17 mouse cellular contexts compared by ENCODE assay signal in genomic region chr2:85001497-85001896, GRCm38 (mm10). TPM values are rescaled to one million over a fixed set of nuclear protein-coding genes. Genes with fewer than 3 reads are reported as not detected.
DNase-seq lines count a peak whose midpoint lies in the region; ATAC-seq and TF ChIP-seq lines count a peak whose summit lies in the region.
"Had no signal": no experiment of that assay in that cellular context is flagged by ENCODE, and none has a peak within 500 bp of the region (broad histone marks: within the 10 kb centered on the region; RNA-seq: fewer than 3 reads in every experiment).

No protein-coding gene starts in this region.

- no peak overlapping the region for H3K4me3 ChIP-seq in embryonic facial prominence, embryonic 14.5 days (ENCODE audit: low read depth, low read length)
- no peak overlapping the region for H3K4me3 ChIP-seq in embryonic facial prominence, embryonic 10.5 days
- H3K4me3 ChIP-seq in heart, postnatal 0 days (ENCODE audit: low read depth, low read length): no peak overlapping the region
- no peak overlapping the region for H3K4me3 ChIP-seq in lung, embryonic 15.5 days
- H3K4me3 ChIP-seq: midbrain, embryonic 15.5 days had no signal

- H3K27me3 ChIP-seq in embryonic facial prominence, embryonic 14.5 days (replicated peaks; ENCODE audit: control insufficient read depth, insufficient read depth, low read length): no peaks in the 10 kb centered on the region
- H3K27me3 ChIP-seq in embryonic facial prominence, embryonic 10.5 days (replicated peaks; ENCODE audit: low read depth, poor library complexity, severe bottlenecking): no peaks in the 10 kb centered on the region
- no peaks in the 10 kb centered on the region for H3K27me3 ChIP-seq in heart, postnatal 0 days (ENCODE audit: control insufficient read depth, insufficient read depth, low read length)
- no peaks in the 10 kb centered on the region for H3K27me3 ChIP-seq in lung, embryonic 15.5 days
- H3K27me3 ChIP-seq: midbrain, embryonic 15.5 days had no signal

- no peak for TF ChIP-seq CTCF in heart, postnatal 0 days (IDR thresholded peaks at IDR 0.05; ENCODE audit: low read depth)

- H3K36me3 ChIP-seq in embryonic facial prominence, embryonic 14.5 days (ENCODE audit: control insufficient read depth, insufficient read depth, low read length): no peaks in the 10 kb centered on the region
- no peaks in the 10 kb centered on the region for H3K36me3 ChIP-seq in embryonic facial prominence, embryonic 10.5 days (replicated peaks)
- H3K36me3 ChIP-seq in heart, postnatal 0 days (replicated peaks; ENCODE audit: control insufficient read depth, insufficient read depth, low read length): no peaks in the 10 kb centered on the region
- H3K36me3 ChIP-seq in lung, embryonic 15.5 days: no peaks in the 10 kb centered on the region
- H3K36me3 ChIP-seq: midbrain, embryonic 15.5 days had no signal

- no peaks in the 10 kb centered on the region for H3K4me1 ChIP-seq in embryonic facial prominence, embryonic 14.5 days (ENCODE audit: control insufficient read depth, insufficient read depth, low read length)
- peaks cover 6% of the 10 kb centered on the region; the same call in 1 of the 2 replicates for H3K4me1 ChIP-seq in embryonic facial prominence, embryonic 10.5 days
- H3K4me1 ChIP-seq in heart, postnatal 0 days (ENCODE audit: control insufficient read depth, insufficient read depth): 0 out of 2 replicates have a peak, but pooled peaks cover 8% of the 10 kb centered on the region
- H3K4me1 ChIP-seq in lung, embryonic 15.5 days: 0 out of 2 replicates have a peak, but pooled peaks cover 5% of the 10 kb centered on the region
- H3K4me1 ChIP-seq: midbrain, embryonic 15.5 days had no signal

- no peak overlapping the region for H3K9ac ChIP-seq in embryonic facial prominence, embryonic 14.5 days (ENCODE audit: low read depth, low read length)
- no peak overlapping the region for H3K9ac ChIP-seq in heart, postnatal 0 days (replicated peaks; ENCODE audit: low read depth, low read length)
- no peak overlapping the region for H3K9ac ChIP-seq in lung, embryonic 15.5 days
- H3K9ac ChIP-seq: liver, postnatal 0 days; midbrain, embryonic 15.5 days had no signal

- 70% methylated on average over 13 of the region's 13 CpGs for WGBS in embryonic facial prominence, embryonic 14.5 days
- WGBS in embryonic facial prominence, embryonic 10.5 days: 71% methylated on average over 13 of the region's 13 CpGs
- 67% methylated on average over 13 of the region's 13 CpGs for WGBS in heart, postnatal 0 days
- WGBS in lung, embryonic 15.5 days: 59% methylated on average over 13 of the region's 13 CpGs

- no peak for TF ChIP-seq EP300 in heart, postnatal 0 days (IDR thresholded peaks at IDR 0.05; ENCODE audit: low read depth)

- H3K9me3 ChIP-seq in embryonic facial prominence, embryonic 14.5 days (ENCODE audit: control insufficient read depth, low read length): no peaks in the 10 kb centered on the region
- H3K9me3 ChIP-seq in embryonic facial prominence, embryonic 10.5 days: no peaks in the 10 kb centered on the region
- H3K9me3 ChIP-seq in heart, postnatal 0 days (replicated peaks; ENCODE audit: control insufficient read depth, low read length): no peaks in the 10 kb centered on the region
- H3K9me3 ChIP-seq in lung, embryonic 15.5 days: no peaks in the 10 kb centered on the region
- H3K9me3 ChIP-seq: midbrain, embryonic 15.5 days had no signal

- no peak for ATAC-seq in embryonic facial prominence, embryonic 14.5 days (ENCODE audit: low read depth)
- ATAC-seq in heart, postnatal 0 days (ENCODE audit: insufficient read depth, low read depth): peak; percentile 28; the same call in 1 of the 2 replicates
- ATAC-seq in lung, embryonic 15.5 days (ENCODE audit: borderline replicate concordance, extremely low read depth, low FRiP score, low TSS enrichment): peak; percentile 55; the same call in 1 of the 2 replicates
- ATAC-seq: liver, postnatal 0 days; midbrain, embryonic 15.5 days had no signal

- peak; percentile 9 for DNase-seq in embryonic facial prominence, embryonic 14.5 days (ENCODE audit: low spot score)
- no peak for DNase-seq in embryonic facial prominence, embryonic 10.5 days (ENCODE audit: low spot score)
- DNase-seq in 3134 (ENCODE audit: extremely low read depth, insufficient read length, low spot score) (peak; percentile 83), liver (no peak)
- DNase-seq in heart, postnatal 0 days (ENCODE audit: low spot score): no peak
- DNase-seq in B cell, adult 2 months: no peak
- DNase-seq in right cerebral cortex, adult 18-20 months: no peak
- DNase-seq: cerebellum, postnatal 36 days; liver, postnatal 0 days; thymus, adult 18-20 months had no signal

- H3K27ac ChIP-seq in embryonic facial prominence, embryonic 14.5 days (replicated peaks; ENCODE audit: low read depth, low read length): no peak overlapping the region
- H3K27ac ChIP-seq in embryonic facial prominence, embryonic 10.5 days (replicated peaks): no peak overlapping the region
- H3K27ac ChIP-seq in heart, postnatal 0 days (ENCODE audit: low read depth): peak overlapping the region; percentile 19; the same call in 1 of the 2 replicates
- H3K27ac ChIP-seq in lung, embryonic 15.5 days: 0 out of 2 replicates have a peak overlapping the region, but pooled peaks have one; percentile 47
- H3K27ac ChIP-seq: midbrain, embryonic 15.5 days had no signal

- no peak overlapping the region for H3K4me2 ChIP-seq in embryonic facial prominence, embryonic 14.5 days (ENCODE audit: low read depth, low read length)
- H3K4me2 ChIP-seq in heart, postnatal 0 days (ENCODE audit: low read depth, low read length): no peak overlapping the region
- H3K4me2 ChIP-seq in lung, embryonic 15.5 days: no peak overlapping the region
- H3K4me2 ChIP-seq: midbrain, embryonic 15.5 days had no signal

RNA-seq across cellular contexts. Expression of gene Prg3, which starts 13.5 kb away (rescaled TPM):
- not detected in 2 replicates for polyA plus RNA-seq in embryonic facial prominence, embryonic 14.5 days (2014; fragmentation: Nextera tagmentation; extraction: Ambion mirVana)
- polyA plus RNA-seq in embryonic facial prominence, embryonic 10.5 days (2016; fragmentation: Nextera tagmentation; extraction: Ambion mirVana): not detected in 2 replicates
- not detected in 2 replicates for total RNA-seq in heart, postnatal 0 days (2014; rRNA removed; ENCODE audit: low replicate concordance)
- not detected in 2 replicates for polyA plus RNA-seq in heart, postnatal 0 days (2015; fragmentation: Nextera tagmentation; extraction: Ambion mirVana)
- polyA plus RNA-seq in lung, embryonic 15.5 days (2015; fragmentation: Nextera tagmentation; extraction: Ambion mirVana): not detected in 2 replicates
- total RNA-seq: layer of hippocampus, adult 18-20 months; left cerebral cortex, postnatal 14 days; neutrophil, adult 5-6 weeks had no signal
- polyA plus RNA-seq: brain, embryonic 14.5 days; midbrain, embryonic 15.5 days had no signal

RNA-seq across cellular contexts. Expression of gene Prg2, which starts 21.2 kb away (rescaled TPM):
- 0.34 TPM in 1 of 2 replicates, not detected in the other for polyA plus RNA-seq in embryonic facial prominence, embryonic 14.5 days (2014; fragmentation: Nextera tagmentation; extraction: Ambion mirVana)
- polyA plus RNA-seq in embryonic facial prominence, embryonic 10.5 days (2016; fragmentation: Nextera tagmentation; extraction: Ambion mirVana): 0.30 TPM in 1 of 2 replicates, not detected in the other
- total RNA-seq in heart, postnatal 0 days (2014; rRNA removed; ENCODE audit: low replicate concordance): not detected in 2 replicates
- not detected in 2 replicates for polyA plus RNA-seq in heart, postnatal 0 days (2015; fragmentation: Nextera tagmentation; extraction: Ambion mirVana)
- polyA plus RNA-seq in lung, embryonic 15.5 days (2015; fragmentation: Nextera tagmentation; extraction: Ambion mirVana): 0.20 and 0.24 TPM in 2 replicates
- total RNA-seq: layer of hippocampus, adult 18-20 months; left cerebral cortex, postnatal 14 days had no signal

RNA-seq across cellular contexts. Expression of gene Ssrp1, which starts 35.5 kb away (rescaled TPM):
- polyA plus RNA-seq in embryonic facial prominence, embryonic 14.5 days (2014; fragmentation: Nextera tagmentation; extraction: Ambion mirVana): 217 and 272 TPM in 2 replicates
- 419 and 425 TPM in 2 replicates for polyA plus RNA-seq in embryonic facial prominence, embryonic 10.5 days (2016; fragmentation: Nextera tagmentation; extraction: Ambion mirVana)
- 106 and 115 TPM in 2 replicates for total RNA-seq in heart, postnatal 0 days (2014; rRNA removed; ENCODE audit: low replicate concordance)
- 60.3 and 63.7 TPM in 2 replicates for polyA plus RNA-seq in heart, postnatal 0 days (2015; fragmentation: Nextera tagmentation; extraction: Ambion mirVana)
- polyA plus RNA-seq in lung, embryonic 15.5 days (2015; fragmentation: Nextera tagmentation; extraction: Ambion mirVana): 298 and 303 TPM in 2 replicates

RNA-seq across cellular contexts. Expression of gene P2rx3, which starts 35.8 kb away (rescaled TPM):
- polyA plus RNA-seq in embryonic facial prominence, embryonic 14.5 days (2014; fragmentation: Nextera tagmentation; extraction: Ambion mirVana): 6.7 and 7.0 TPM in 2 replicates
- polyA plus RNA-seq in embryonic facial prominence, embryonic 10.5 days (2016; fragmentation: Nextera tagmentation; extraction: Ambion mirVana): 10.0 and 11.5 TPM in 2 replicates
- total RNA-seq in heart, postnatal 0 days (2014; rRNA removed; ENCODE audit: low replicate concordance): not detected in 2 replicates
- polyA plus RNA-seq in heart, postnatal 0 days (2015; fragmentation: Nextera tagmentation; extraction: Ambion mirVana): 0.21 and 0.23 TPM in 2 replicates
- polyA plus RNA-seq in lung, embryonic 15.5 days (2015; fragmentation: Nextera tagmentation; extraction: Ambion mirVana): 0.77 and 0.91 TPM in 2 replicates
- total RNA-seq: hematopoietic stem cell, adult 5-6 weeks; neutrophil, adult 5-6 weeks had no signal

RNA-seq across cellular contexts. Expression of gene Tnks1bp1, which starts 46.3 kb away (rescaled TPM):
- polyA plus RNA-seq in embryonic facial prominence, embryonic 14.5 days (2014; fragmentation: Nextera tagmentation; extraction: Ambion mirVana): 14.7 and 16.6 TPM in 2 replicates
- 31.5 and 33.1 TPM in 2 replicates for polyA plus RNA-seq in embryonic facial prominence, embryonic 10.5 days (2016; fragmentation: Nextera tagmentation; extraction: Ambion mirVana)
- 40.5 and 69.5 TPM in 2 replicates for total RNA-seq in heart, postnatal 0 days (2014; rRNA removed; ENCODE audit: low replicate concordance)
- polyA plus RNA-seq in heart, postnatal 0 days (2015; fragmentation: Nextera tagmentation; extraction: Ambion mirVana): 15.4 and 17.7 TPM in 2 replicates
- polyA plus RNA-seq in lung, embryonic 15.5 days (2015; fragmentation: Nextera tagmentation; extraction: Ambion mirVana): 38.8 and 53.6 TPM in 2 replicates

Comparison
In these comparisons a context has a peak if more than half of its experiments do, and no peak if none do; other contexts are left out.
1. DNase-seq: peak in embryonic facial prominence, embryonic 14.5 days (single experiment) and 3134 (single experiment); none in embryonic facial prominence, embryonic 10.5 days (single experiment), heart, postnatal 0 days (single experiment), B cell, adult 2 months (0 of 2), right cerebral cortex, adult 18-20 months (single experiment) and liver (single experiment).
2. H3K27ac ChIP-seq: peak in heart, postnatal 0 days (single experiment) and lung, embryonic 15.5 days (single experiment); none in embryonic facial prominence, embryonic 14.5 days (single experiment) and embryonic facial prominence, embryonic 10.5 days (single experiment).